ENCODE assay signal across 18 mouse cellular contexts in the genomic region with DNA sequence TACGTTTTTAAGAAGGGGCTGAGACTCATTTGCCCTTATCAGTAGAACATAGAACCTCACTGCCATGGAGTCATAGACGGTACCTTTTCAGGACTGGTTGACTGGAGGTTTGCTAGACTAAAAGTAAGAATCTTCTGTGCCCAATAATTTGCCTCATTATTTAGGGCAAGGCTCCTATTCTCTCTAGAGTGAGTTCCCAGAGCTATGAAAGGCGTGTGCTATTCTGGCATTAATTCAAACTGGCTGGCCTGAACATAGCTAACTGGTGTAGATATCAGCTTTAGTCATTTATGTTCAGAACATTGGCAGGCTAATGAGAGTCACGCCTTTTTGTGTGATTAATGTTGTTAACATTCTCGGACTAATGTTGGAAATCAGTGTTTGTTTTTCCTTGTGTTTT. TPM values are rescaled to one million over a fixed set of nuclear protein-coding genes. Genes with fewer than 3 reads are reported as not detected.
A peak's percentile ranks its signal among the peaks of the same experiment; 100 is the strongest.
DNase-seq lines count a peak whose midpoint lies in the region; ATAC-seq and TF ChIP-seq lines count a peak whose summit lies in the region.
"Had no signal": no experiment of that assay in that cellular context is flagged by ENCODE, and none has a peak within 500 bp of the region (broad histone marks: within the 10 kb centered on the region; RNA-seq: fewer than 3 reads in every experiment).

No protein-coding gene starts in this region.

- H3K4me3 ChIP-seq in lung, postnatal 0 days (ENCODE audit: low read depth, low read length) = no peak overlapping the region
- no peak overlapping the region for H3K4me3 ChIP-seq in stomach, postnatal 0 days (ENCODE audit: low read depth, low read length)
- H3K4me3 ChIP-seq in intestine, embryonic 15.5 days (replicated peaks) = no peak overlapping the region
- H3K4me3 ChIP-seq: embryonic facial prominence, embryonic 12.5 days; kidney, embryonic 15.5 days; left cerebral cortex, adult 2 months; liver, embryonic 15.5 days; midbrain, embryonic 15.5 days had no signal

- no peaks in the 10 kb centered on the region for H3K27me3 ChIP-seq in lung, postnatal 0 days (replicated peaks; ENCODE audit: insufficient read depth, low read length)
- no peaks in the 10 kb centered on the region for H3K27me3 ChIP-seq in stomach, postnatal 0 days (ENCODE audit: control insufficient read depth, insufficient read depth, low read length)
- H3K27me3 ChIP-seq in intestine, embryonic 15.5 days (replicated peaks) = no peaks in the 10 kb centered on the region
- H3K27me3 ChIP-seq: embryonic facial prominence, embryonic 12.5 days; kidney, embryonic 15.5 days; liver, embryonic 15.5 days; midbrain, embryonic 15.5 days had no signal

- H3K9ac ChIP-seq in lung, postnatal 0 days (replicated peaks; ENCODE audit: low read depth) = no peak overlapping the region
- H3K9ac ChIP-seq in stomach, postnatal 0 days (ENCODE audit: low read length) = no peak overlapping the region
- no peak overlapping the region for H3K9ac ChIP-seq in intestine, embryonic 15.5 days
- H3K9ac ChIP-seq: embryonic facial prominence, embryonic 12.5 days; hindbrain, embryonic 14.5 days; kidney, embryonic 15.5 days; liver, embryonic 15.5 days; midbrain, embryonic 15.5 days had no signal

- intact Hi-C loops in heart, postnatal 10 days (cut with DNase I) = no loop called here

- WGBS in lung, postnatal 0 days = 43% methylated on average over 5 of the region's 5 CpGs
- 18% methylated on average over 5 of the region's 5 CpGs for WGBS in stomach, postnatal 0 days
- WGBS in intestine, embryonic 15.5 days = 64% methylated on average over 5 of the region's 5 CpGs

- TF ChIP-seq CTCF in lung, postnatal 0 days (IDR thresholded peaks at IDR 0.05) = no peak
- TF ChIP-seq CTCF in stomach, postnatal 0 days (IDR thresholded peaks at IDR 0.05; ENCODE audit: low read depth) = no peak

- ATAC-seq in lung, postnatal 0 days = no peak
- peak; percentile 89 for ATAC-seq in stomach, postnatal 0 days (ENCODE audit: low FRiP score, low TSS enrichment)
- no peak for ATAC-seq in intestine, embryonic 15.5 days
- ATAC-seq: midbrain, embryonic 15.5 days had no signal

- no peaks in the 10 kb centered on the region; the same call in 1 of the 2 replicates for H3K4me1 ChIP-seq in lung, postnatal 0 days (ENCODE audit: insufficient read depth, low read depth, low read length)
- H3K4me1 ChIP-seq in stomach, postnatal 0 days (replicated peaks; ENCODE audit: control insufficient read depth, insufficient read depth) = no peaks in the 10 kb centered on the region
- no peaks in the 10 kb centered on the region for H3K4me1 ChIP-seq in intestine, embryonic 15.5 days (replicated peaks)
- H3K4me1 ChIP-seq: embryonic facial prominence, embryonic 12.5 days; kidney, embryonic 15.5 days; midbrain, embryonic 15.5 days had no signal

- no peak for TF ChIP-seq EP300 in lung, postnatal 0 days (IDR thresholded peaks at IDR 0.05)
- TF ChIP-seq EP300 in stomach, postnatal 0 days (optimal IDR thresholded peaks at IDR 0.05) = no peak

- H3K36me3 ChIP-seq in lung, postnatal 0 days (ENCODE audit: insufficient read depth, low read length) = no peaks in the 10 kb centered on the region
- 0 out of 2 replicates have a peak, but pooled peaks cover 2% of the 10 kb centered on the region for H3K36me3 ChIP-seq in stomach, postnatal 0 days (ENCODE audit: control insufficient read depth, insufficient read depth, low read length)
- no peaks in the 10 kb centered on the region for H3K36me3 ChIP-seq in intestine, embryonic 15.5 days
- H3K36me3 ChIP-seq: embryonic facial prominence, embryonic 12.5 days; kidney, embryonic 15.5 days; liver, embryonic 15.5 days; midbrain, embryonic 15.5 days had no signal

- no peaks in the 10 kb centered on the region for H3K9me3 ChIP-seq in lung, postnatal 0 days (ENCODE audit: low read length)
- no peaks in the 10 kb centered on the region for H3K9me3 ChIP-seq in stomach, postnatal 0 days (ENCODE audit: control insufficient read depth, low read length)
- no peaks in the 10 kb centered on the region for H3K9me3 ChIP-seq in intestine, embryonic 15.5 days
- H3K9me3 ChIP-seq: embryonic facial prominence, embryonic 12.5 days; kidney, embryonic 15.5 days; liver, embryonic 15.5 days; midbrain, embryonic 15.5 days had no signal

- H3K4me2 ChIP-seq in lung, postnatal 0 days (replicated peaks; ENCODE audit: low read depth, low read length) = no peak overlapping the region
- H3K4me2 ChIP-seq in stomach, postnatal 0 days (replicated peaks; ENCODE audit: low read depth) = 0 out of 2 replicates have a peak overlapping the region, but pooled peaks have one; percentile 9
- no peak overlapping the region for H3K4me2 ChIP-seq in intestine, embryonic 15.5 days (replicated peaks)
- H3K4me2 ChIP-seq: embryonic facial prominence, embryonic 12.5 days; hindbrain, embryonic 14.5 days; kidney, embryonic 15.5 days; liver, embryonic 15.5 days; midbrain, embryonic 15.5 days had no signal

- peak; percentile 74 for DNase-seq in gastrocnemius, adult 18-20 months (ENCODE audit: low spot score)
- DNase-seq in gastrocnemius, postnatal 4 days (ENCODE audit: low spot score in 2 of 2) = no peak
- DNase-seq in lung, postnatal 0 days (ENCODE audit: low spot score) = peak; percentile 17
- no peak for DNase-seq in lung, postnatal 4 days
- DNase-seq in heart, postnatal 10 days = peak; percentile 61 to 64
- peak; percentile 16 for DNase-seq in stomach, postnatal 0 days (ENCODE audit: low spot score)
- no peak for DNase-seq in cerebellum, postnatal 14 days
- DNase-seq: adrenal gland, postnatal 36 days; cerebellum, adult 9-11 months; right cerebral cortex, postnatal 4 days; thymus, adult 18-20 months had no signal

- no peak overlapping the region for H3K27ac ChIP-seq in lung, postnatal 0 days (ENCODE audit: low read length)
- H3K27ac ChIP-seq in stomach, postnatal 0 days (replicated peaks) = peak overlapping the region; percentile 53
- H3K27ac ChIP-seq in intestine, embryonic 15.5 days = no peak overlapping the region
- H3K27ac ChIP-seq: embryonic facial prominence, embryonic 12.5 days; hindbrain, embryonic 14.5 days; kidney, embryonic 15.5 days; left cerebral cortex, adult 2 months; liver, embryonic 15.5 days; midbrain, embryonic 15.5 days had no signal

RNA-seq across cellular contexts. Expression of a gene that starts 52.4 kb away (rescaled TPM):
- total RNA-seq in gastrocnemius, adult 18-20 months (2021) = 10 to 100 TPM; 18.1 to 20.5 TPM
- 10 to 100 TPM; 49.5 to 52.2 TPM for total RNA-seq in gastrocnemius, postnatal 4 days (2021)
- polyA plus RNA-seq in lung, postnatal 0 days (2015; fragmentation: Nextera tagmentation; extraction: Ambion mirVana) = 20.7 and 25.2 TPM in 2 replicates
- total RNA-seq in heart, postnatal 10 days (2021) = 10 to 100 TPM; 36.2 to 41.2 TPM
- polyA plus RNA-seq in stomach, postnatal 0 days (2015; fragmentation: Nextera tagmentation; extraction: Ambion mirVana) = 31.2 and 35.7 TPM in 2 replicates
- 127 and 138 TPM in 2 replicates for polyA plus RNA-seq in intestine, embryonic 15.5 days (2015; fragmentation: Nextera tagmentation; extraction: Ambion mirVana)

Comparison
In these comparisons a context has a peak if more than half of its experiments do, and no peak if none do; other contexts are left out.
1. DNase-seq: peak in gastrocnemius, adult 18-20 months (single experiment), lung, postnatal 0 days (single experiment), heart, postnatal 10 days (2 of 2) and stomach, postnatal 0 days (single experiment); none in gastrocnemius, postnatal 4 days (0 of 2), lung, postnatal 4 days (0 of 2) and cerebellum, postnatal 14 days (0 of 2).